Mouse (Mus musculus) neural tube, postnatal 0 days (tissue): ENCODE data around the gene Zfp523. TPM values are rescaled to one million over a fixed set of nuclear protein-coding genes. Genes with fewer than 3 reads are reported as not detected.

ENCODE experiments used
- polyA plus RNA-seq: library from polyadenylated mRNA; unstranded; fragments of >200 nt; fragmentation: Nextera tagmentation; extraction: Ambion mirVana; gene quantifications from 2 replicates; pipeline ENCODE4 v1.2.1, GENCODE M21; 2015

Zfp523 gene
- 38.0 and 48.7 TPM in 2 replicates for polyA plus RNA-seq

DNA sequence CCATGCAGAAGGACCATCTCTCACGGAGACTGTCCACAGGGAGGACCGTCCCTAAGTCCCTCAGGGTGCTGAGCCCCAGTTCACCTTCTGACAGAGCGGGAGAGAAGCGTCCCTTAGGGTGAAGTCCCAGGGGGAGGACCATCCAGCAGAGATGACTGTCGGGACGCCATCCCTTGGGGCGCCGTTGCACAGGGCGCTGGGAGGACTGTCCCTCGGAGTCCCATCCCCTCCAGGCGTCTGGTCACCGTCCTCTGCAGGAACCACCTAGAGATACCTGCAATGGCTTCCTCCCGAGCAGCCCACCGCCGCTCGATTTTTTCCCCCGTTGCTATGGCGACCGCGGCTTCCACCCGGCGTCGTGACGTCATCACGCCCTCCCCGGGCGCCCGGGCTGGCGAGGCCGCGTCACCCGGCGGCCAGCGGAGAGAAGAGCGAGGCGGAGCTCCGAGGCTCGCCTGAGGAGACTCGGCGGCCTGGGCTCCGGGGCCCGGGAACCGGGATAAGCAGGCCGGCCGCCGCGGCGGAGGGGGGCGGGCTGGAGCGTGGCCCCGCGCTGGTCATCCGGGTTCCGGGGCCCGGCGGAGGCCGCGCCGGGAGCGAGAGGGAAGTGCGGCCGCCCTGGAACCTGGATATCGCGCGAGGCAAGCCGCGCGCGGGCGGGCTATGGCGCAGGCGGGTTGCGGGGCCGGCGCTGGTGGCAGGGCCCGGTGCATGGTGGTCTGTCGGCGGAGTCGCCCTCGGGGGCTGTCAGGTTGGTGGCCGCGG, at the start of gene Zfp523:
Zfp523 (plus strand) TSS at position 355 of the 765 bp plus-strand sequence.

DNA sequence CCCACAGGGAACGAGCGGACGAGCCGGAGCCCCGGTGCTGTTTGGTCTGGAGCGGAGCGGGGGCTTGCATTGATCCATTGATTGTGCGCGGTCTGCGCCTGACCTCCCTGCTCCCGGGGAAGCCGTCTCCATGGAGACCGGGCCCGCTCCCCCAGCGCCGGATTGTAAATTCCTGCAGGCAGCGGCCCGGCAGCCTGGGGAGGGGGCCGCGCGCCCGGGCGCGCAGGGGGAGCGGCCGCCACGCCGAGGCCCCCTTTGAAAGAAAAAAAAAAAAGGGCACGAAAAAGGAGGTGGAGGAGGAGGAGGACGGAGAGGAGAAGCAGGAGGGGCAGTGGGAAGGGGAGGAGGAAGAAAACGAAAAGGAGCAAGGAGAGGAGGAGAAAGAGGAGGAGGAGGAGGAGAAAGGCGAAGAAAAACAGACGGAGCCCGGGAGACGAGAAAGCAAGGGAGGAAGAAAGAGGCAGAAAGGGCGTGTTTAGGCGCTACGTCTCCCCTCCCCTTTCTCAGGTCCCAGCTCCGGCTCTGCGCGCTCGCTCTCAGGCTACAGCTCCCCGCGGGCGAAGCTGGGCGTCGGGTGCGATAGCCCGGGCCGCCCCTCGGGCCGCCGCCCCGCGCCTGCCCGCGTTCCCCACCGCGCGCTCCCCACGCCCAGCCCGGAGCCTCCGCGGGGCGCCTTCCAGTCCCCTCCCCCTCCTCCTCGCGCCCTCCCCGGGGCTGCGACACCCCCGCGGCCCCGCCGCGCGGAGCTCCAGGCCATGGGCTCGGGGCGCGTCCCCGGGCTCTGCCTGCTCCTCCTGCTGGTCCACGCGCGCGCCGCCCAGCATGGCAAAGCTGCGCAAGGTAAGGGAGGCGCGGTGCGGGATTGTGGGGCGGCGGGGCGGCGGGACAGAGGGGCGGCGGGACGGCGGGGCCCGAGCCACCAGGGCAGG, 34.9 kb upstream of the Zfp523 start, which contains the start of gene Scube3:
Scube3 (plus strand) TSS at position 371 of the 929 bp plus-strand sequence.

GRCm38 (mm10) chr17:28207591-28208313, 30.8 kb downstream of the Zfp523 start, which contains the start of gene Def6:
Gene Def6, plus strand, starts transcription at chr17:28207778.

DNA sequence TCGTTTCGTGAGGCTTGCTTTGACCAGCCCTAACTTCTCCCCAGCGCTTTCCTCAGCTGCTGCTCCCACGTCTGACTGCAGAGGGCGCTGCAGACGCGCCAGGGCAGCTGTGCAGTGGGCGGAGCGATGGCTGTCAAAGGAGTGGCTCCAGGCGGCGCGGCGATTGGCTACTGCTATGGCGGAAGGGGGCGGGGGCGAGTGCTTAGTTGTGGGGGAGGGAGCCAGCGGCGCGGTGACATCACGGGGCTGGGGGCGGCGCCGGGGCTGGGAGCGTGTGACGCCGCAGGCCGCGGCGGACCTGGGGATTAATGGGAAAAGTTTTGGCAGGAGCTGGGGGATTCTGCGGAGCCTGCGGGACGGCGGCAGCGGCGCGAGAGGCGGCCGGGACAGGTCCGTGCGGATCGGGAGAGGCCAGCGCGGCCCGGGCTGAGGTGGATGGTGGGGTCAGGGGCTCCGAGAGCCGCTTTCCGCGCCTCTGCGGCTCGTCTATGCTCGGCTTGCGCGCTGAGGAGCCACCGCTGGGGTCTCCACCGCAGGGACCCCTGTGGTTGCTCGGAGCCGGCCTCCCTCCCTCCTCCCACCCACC, 55.6 kb downstream of the Zfp523 start, which contains the start of gene Ppard:
Ppard (plus strand) TSS at position 226 of the 586 bp plus-strand sequence.

Other genes starting within 250 kb of the Zfp523 start
- 1.7 and 1.9 TPM in 2 replicates for gene Tcp11, start 96.5 kb upstream of the Zfp523 start, polyA plus RNA-seq
- 2.2 and 2.4 TPM in 2 replicates for gene Scube3, start 35.0 kb upstream of the Zfp523 start, polyA plus RNA-seq
- 8.6 and 11.8 TPM in 2 replicates for gene Def6, start 30.6 kb downstream of the Zfp523 start, polyA plus RNA-seq
- gene Ppard, start 55.6 kb downstream of the Zfp523 start, polyA plus RNA-seq: 1.7 and 2.4 TPM in 2 replicates
- gene Fance, start 136.4 kb downstream of the Zfp523 start, polyA plus RNA-seq: 26.3 and 29.9 TPM in 2 replicates
- 365 and 370 TPM in 2 replicates for gene Rpl10a, start 151.3 kb downstream of the Zfp523 start, polyA plus RNA-seq
- 1.6 and 1.8 TPM in 2 replicates for gene Tead3, start 173.7 kb downstream of the Zfp523 start, polyA plus RNA-seq
- 1.1 and 1.2 TPM in 2 replicates for gene Tulp1, start 188.1 kb downstream of the Zfp523 start, polyA plus RNA-seq